Mouse (Mus musculus) heart, postnatal 0 days (tissue): ENCODE results near the gene Cyb561d1. TPM values are rescaled to one million over a fixed set of nuclear protein-coding genes. Genes with fewer than 3 reads are reported as not detected.

ENCODE experiments used
- ATAC-seq: fragments of 200-750 bp; cut with Nextera tagmentation; 2 replicates; pipeline ENCODE4 v1.8.0; 2017; ENCODE audit warnings: low read depth, moderate number of reproducible peaks, moderate library complexity; ENCODE audit not compliant: insufficient read depth
- DNase-seq: peaks from one replicate; pipeline ENCODE4 v3.0.0-alpha.2; 2016; ENCODE audit warnings: low spot score
- H3K27ac ChIP-seq: fragments of 300-500 bp; sonication (generic); 2 replicates; pipeline ENCODE4 v1.5.1; 2014; ENCODE audit warnings: low read depth, mild to moderate bottlenecking
- H3K27me3 ChIP-seq: fragments of 300-500 bp; sonication (generic); 2 replicates; pipeline ENCODE4 v1.6.1; 2014; ENCODE audit warnings: low read length, mixed read lengths; ENCODE audit not compliant: control insufficient read depth, insufficient read depth
- H3K36me3 ChIP-seq: fragments of 300-500 bp; sonication (generic); replicated peaks from 2 replicates; pipeline ENCODE4 v1.6.1; 2014; ENCODE audit warnings: low read length, mixed read lengths; ENCODE audit not compliant: control insufficient read depth, insufficient read depth
- H3K4me1 ChIP-seq: fragments of 300-500 bp; sonication (generic); 2 replicates; pipeline ENCODE4 v1.6.1; 2014; ENCODE audit warnings: antibody characterized with exemption; ENCODE audit not compliant: control insufficient read depth, insufficient read depth
- H3K4me2 ChIP-seq: fragments of 300-500 bp; sonication (generic); 2 replicates; pipeline ENCODE4 v1.6.1; 2014; ENCODE audit warnings: low read depth, mild to moderate bottlenecking, low read length, moderate library complexity
- H3K4me3 ChIP-seq: fragments of 300-500 bp; sonication (generic); 2 replicates; pipeline ENCODE4 v1.5.1; 2014; ENCODE audit warnings: low read depth, low read length
- H3K9ac ChIP-seq: fragments of 300-500 bp; sonication (generic); replicated peaks from 2 replicates; pipeline ENCODE4 v1.6.1; 2014; ENCODE audit warnings: low read depth, low read length, mixed read lengths
- H3K9me3 ChIP-seq: fragments of 300-500 bp; sonication (generic); replicated peaks from 2 replicates; pipeline ENCODE4 v1.6.1; 2016; ENCODE audit warnings: low read length; ENCODE audit not compliant: control insufficient read depth
- CTCF ChIP-seq: IDR thresholded peaks from 2 replicates; pipeline ENCODE4 v1.5.1; 2016; ENCODE audit warnings: antibody characterized with exemption, control low read depth, low read depth
- EP300 ChIP-seq: IDR thresholded peaks from 2 replicates; pipeline ENCODE4 v1.6.1; 2016; ENCODE audit warnings: antibody characterized with exemption, low read depth
- WGBS: fragments of 180-500 bp; shearing (Covaris S2); extraction: QIAGEN DNeasy Blood & Tissue Kit; methylation state at CpG from one replicate; pipeline ENCODE4 v1.1.7; 2014; 5-methylcytosine and 5-hydroxymethylcytosine counted together
- polyA plus RNA-seq: library from polyadenylated mRNA; unstranded; fragments of >200 nt; fragmentation: Nextera tagmentation; extraction: Ambion mirVana; gene quantifications from 2 replicates; pipeline ENCODE4 v1.2.1, GENCODE M21; 2015
- total RNA-seq: library from RNA; depleted of rRNA; stranded (reverse); fragments of >200 nt; gene quantifications from 2 replicates; pipeline ENCODE4 v1.2.3, GENCODE M21; 2014; ENCODE audit warnings: low replicate concordance; rRNA removed

Gene Cyb561d1
- total and polyA plus RNA-seq, 2 experiments from 2014 or later: 3.5 to 4.7 TPM

DNA sequence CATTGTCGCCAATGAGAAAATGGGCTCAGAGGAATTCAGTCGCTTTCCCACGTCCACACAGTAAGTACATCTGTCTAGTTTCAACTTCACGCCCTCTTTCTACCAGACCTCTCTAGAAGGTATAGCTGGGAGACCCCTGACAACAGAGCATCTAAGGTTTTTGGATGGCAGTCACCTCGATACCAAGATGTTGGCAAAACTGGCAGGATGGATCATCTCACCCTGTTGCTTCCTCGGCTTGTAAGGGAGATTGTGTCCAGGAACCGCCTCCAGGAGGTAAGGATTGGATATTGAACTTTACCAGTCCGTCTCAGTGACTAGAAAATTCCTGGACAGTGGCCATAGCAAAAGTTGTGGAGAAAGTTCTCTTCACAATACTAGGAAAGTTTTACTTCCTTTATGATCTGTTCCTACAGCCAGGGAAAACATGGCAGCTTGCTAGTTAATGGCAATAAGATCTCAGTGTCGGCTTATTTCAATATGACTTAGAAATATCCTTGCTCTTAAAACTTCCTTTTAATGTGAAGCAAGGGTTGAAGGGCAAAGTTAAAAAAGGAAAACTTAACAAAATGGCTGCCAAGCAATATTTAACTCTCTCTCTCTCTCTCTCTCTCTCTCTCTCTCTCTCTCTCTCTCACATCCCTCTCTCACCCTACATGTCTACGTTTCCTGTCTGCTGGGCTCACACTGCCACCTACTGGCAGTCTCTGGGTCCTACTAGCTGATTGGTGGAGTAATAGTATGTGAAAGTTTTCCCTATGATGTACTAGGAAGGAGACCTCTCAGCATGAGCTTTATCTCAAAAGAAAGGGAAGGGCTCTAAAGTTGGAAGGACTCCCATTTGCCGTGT is 53.4 kb downstream of the Cyb561d1 start:
- Histone ChIP-seq H3K4me3 (no peak overlapping the region), H3K9ac (no peak overlapping the region)

DNA sequence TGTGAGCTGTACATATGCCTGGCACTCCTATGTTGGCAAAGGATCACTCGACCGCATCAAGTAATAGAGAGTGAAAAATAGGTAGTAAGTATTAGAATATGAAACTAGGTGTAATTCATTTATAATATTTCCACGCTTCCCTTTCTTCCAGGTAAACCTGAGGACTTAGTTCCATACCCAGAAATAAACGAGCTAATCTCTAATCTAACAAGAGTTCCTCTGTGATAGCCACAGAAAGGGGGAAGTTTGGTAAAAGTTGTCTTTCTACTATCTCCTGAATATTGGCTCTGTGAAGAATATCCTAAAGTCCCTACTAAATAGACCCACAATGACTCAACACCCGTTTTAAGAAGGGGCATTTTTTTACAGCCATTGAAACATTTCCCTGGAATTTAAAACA is 54.3 kb downstream of the Cyb561d1 start:
- Histone ChIP-seq H3K9ac (peak overlapping the region; percentile 90; the same call in 1 of the 2 replicates), H3K4me3 (peak overlapping the region; percentile 82), H3K4me2 (peak overlapping the region; percentile 59), H3K9me3 (no peaks in the 10 kb centered on the region), H3K27me3 (no peaks in the 10 kb centered on the region), H3K27ac (peak overlapping the region; percentile 95), H3K36me3 (no peaks in the 10 kb centered on the region; the same call in 1 of the 2 replicates), H3K4me1 (peaks cover 22% of the 10 kb centered on the region)
- TF ChIP-seq EP300 (no peak), CTCF (no peak)
- ATAC-seq: no peak
- DNase-seq: no peak
- WGBS: 50% methylated on average over 5 of the region's 5 CpGs

More for the DNA sequence above, 53.4 kb downstream of the Cyb561d1 start:
- TF ChIP-seq CTCF (peak; percentile 97), EP300 (peak; percentile 65; the same call in 1 of the 2 replicates)
- H3K4me1 ChIP-seq: peaks cover 22% of the 10 kb centered on the region
- H3K27me3 ChIP-seq: no peaks in the 10 kb centered on the region
- WGBS: 58% methylated on average over 11 of the region's 11 CpGs
- DNase-seq (peak; percentile 91), ATAC-seq (peak; percentile 59)
- H3K36me3 ChIP-seq: no peaks in the 10 kb centered on the region; the same call in 1 of the 2 replicates
- peak overlapping the region; percentile 31; the same call in 1 of the 2 replicates for H3K27ac ChIP-seq
- H3K9me3 ChIP-seq: no peaks in the 10 kb centered on the region
- H3K4me2 ChIP-seq: no peak overlapping the region; the same call in 1 of the 2 replicates

Other genes starting within 250 kb of the Cyb561d1 start
- gene Gstm3, start 231.9 kb downstream of the Cyb561d1 start, total RNA-seq: not detected in 2 replicates
- not detected in 2 replicates for gene Gstm3, start 231.9 kb downstream of the Cyb561d1 start, polyA plus RNA-seq
- 69.6 and 95.4 TPM in 2 replicates for gene Gstm2, start 214.8 kb downstream of the Cyb561d1 start, total RNA-seq
- gene Gstm2, start 214.8 kb downstream of the Cyb561d1 start, polyA plus RNA-seq: 94.2 and 97.9 TPM in 2 replicates
- gene Gstm1, start 183.2 kb downstream of the Cyb561d1 start, total RNA-seq: 99.4 and 111 TPM in 2 replicates
- 132 and 136 TPM in 2 replicates for gene Gstm1, start 183.2 kb downstream of the Cyb561d1 start, polyA plus RNA-seq
- gene Gstm4, start 156.3 kb downstream of the Cyb561d1 start, total RNA-seq: 3.6 and 10.9 TPM in 2 replicates
- 17.6 and 17.9 TPM in 2 replicates for gene Gstm4, start 156.3 kb downstream of the Cyb561d1 start, polyA plus RNA-seq
- 17.3 and 77.9 TPM in 2 replicates for gene Ampd2, start 114.6 kb downstream of the Cyb561d1 start, total RNA-seq
- 12.7 and 12.8 TPM in 2 replicates for gene Ampd2, start 114.6 kb downstream of the Cyb561d1 start, polyA plus RNA-seq
- gene Gnat2, start 108.4 kb downstream of the Cyb561d1 start, total RNA-seq: 0.19 TPM in 1 of 2 replicates, not detected in the other
- 0.45 and 1.1 TPM in 2 replicates for gene Gnat2, start 108.4 kb downstream of the Cyb561d1 start, polyA plus RNA-seq
- 30.2 and 41.0 TPM in 2 replicates for gene Gnai3, start 55.1 kb downstream of the Cyb561d1 start, total RNA-seq
- gene Gnai3, start 55.1 kb downstream of the Cyb561d1 start, polyA plus RNA-seq: 35.8 and 37.4 TPM in 2 replicates
- 0.04 TPM in 1 of 2 replicates, not detected in the other for gene Gpr61, start 46.3 kb downstream of the Cyb561d1 start, total RNA-seq
- 0.05 and 0.11 TPM in 2 replicates for gene Gpr61, start 46.3 kb downstream of the Cyb561d1 start, polyA plus RNA-seq
- 5.0 and 11.9 TPM in 2 replicates for gene Amigo1, start 14.9 kb downstream of the Cyb561d1 start, total RNA-seq
- 3.5 and 3.8 TPM in 2 replicates for gene Amigo1, start 14.9 kb downstream of the Cyb561d1 start, polyA plus RNA-seq
- 3.1 and 6.0 TPM in 2 replicates for gene Atxn7l2, start 9.7 kb upstream of the Cyb561d1 start, total RNA-seq
- 4.1 and 4.3 TPM in 2 replicates for gene Atxn7l2, start 9.7 kb upstream of the Cyb561d1 start, polyA plus RNA-seq
- 1.8 and 2.0 TPM in 2 replicates for gene Sypl2, start 25.4 kb upstream of the Cyb561d1 start, total RNA-seq
- gene Sypl2, start 25.4 kb upstream of the Cyb561d1 start, polyA plus RNA-seq: 0.56 and 0.65 TPM in 2 replicates
- gene Psma5, start 55.7 kb upstream of the Cyb561d1 start, total RNA-seq: 82.6 and 104 TPM in 2 replicates
- gene Psma5, start 55.7 kb upstream of the Cyb561d1 start, polyA plus RNA-seq: 177 and 180 TPM in 2 replicates
- gene Sort1, start 82.9 kb upstream of the Cyb561d1 start, total RNA-seq: 33.5 and 34.4 TPM in 2 replicates
- 6.7 and 7.4 TPM in 2 replicates for gene Sort1, start 82.9 kb upstream of the Cyb561d1 start, polyA plus RNA-seq
- 49.3 and 60.6 TPM in 2 replicates for gene Mybphl, start 163.7 kb upstream of the Cyb561d1 start, total RNA-seq
- gene Mybphl, start 163.7 kb upstream of the Cyb561d1 start, polyA plus RNA-seq: 90.0 and 123 TPM in 2 replicates
- gene Psrc1, start 182.6 kb upstream of the Cyb561d1 start, total RNA-seq: 8.4 and 17.5 TPM in 2 replicates
- gene Psrc1, start 182.6 kb upstream of the Cyb561d1 start, polyA plus RNA-seq: 5.0 and 5.4 TPM in 2 replicates
- 3.5 and 5.5 TPM in 2 replicates for gene Celsr2, start 214.3 kb upstream of the Cyb561d1 start, total RNA-seq
- 1.2 and 1.9 TPM in 2 replicates for gene Celsr2, start 214.3 kb upstream of the Cyb561d1 start, polyA plus RNA-seq
- 40.3 and 55.3 TPM in 2 replicates for gene Sars, start 244.0 kb upstream of the Cyb561d1 start, total RNA-seq
- 74.4 and 77.7 TPM in 2 replicates for gene Sars, start 244.0 kb upstream of the Cyb561d1 start, polyA plus RNA-seq